Mouse (Mus musculus): Measurements from ENCODE around the gene Eif3a. TPM values are rescaled to one million over a fixed set of nuclear protein-coding genes. Genes with fewer than 3 reads are reported as not detected.

Gene Eif3a
- 100 to 1,000 TPM; 142 to 157 TPM for total RNA-seq (2021)

- intact Hi-C loops (cut with DNase I), result no loop called here
- DNase-seq, result peak; percentile 97
These were observed at the start of gene Eif3a for GRCm38 (mm10) chr19:60790551-60791161. Gene Eif3a (minus strand): TSS chr19:60790658.

- intact Hi-C loops (cut with DNase I), result no loop called here
- DNase-seq, result peak; percentile 71
These were observed 47.3 kb upstream of the Eif3a start for GRCm38 (mm10) chr19:60837747-60838146.

- intact Hi-C loops (cut with DNase I), result loop anchor here (5.0 kb wide), 1 partner anchor 46 kb away; no protein-coding TSS in a partner anchor
- DNase-seq, result no peak
These were observed 28.2 kb upstream of the Eif3a start for GRCm38 (mm10) chr19:60818677-60819076.

- no peak for DNase-seq
- intact Hi-C loops (cut with DNase I), result no loop called here
These were observed 22.7 kb upstream of the Eif3a start for GRCm38 (mm10) chr19:60813133-60813532.

GRCm38 (mm10) chr19:60812036-60812389, 21.6 kb upstream of the Eif3a start:
- DNase-seq, result no peak
- intact Hi-C loops (cut with DNase I), result no loop called here

GRCm38 (mm10) chr19:60811098-60812035, 20.9 kb upstream of the Eif3a start, which contains the start of gene Fam45a:
Gene Fam45a (plus strand): TSS chr19:60811585.
- intact Hi-C loops (cut with DNase I), result no loop called here
- peak; percentile 91 for DNase-seq

- no peak for DNase-seq
- intact Hi-C loops (cut with DNase I), result no loop called here
These were observed 19.5 kb upstream of the Eif3a start for GRCm38 (mm10) chr19:60809927-60810326.

- intact Hi-C loops (cut with DNase I), result no loop called here
- no peak for DNase-seq
These were observed 14.4 kb upstream of the Eif3a start for GRCm38 (mm10) chr19:60804903-60805302.

GRCm38 (mm10) chr19:60799867-60800569, 9.6 kb upstream of the Eif3a start:
- intact Hi-C loops (cut with DNase I), result no loop called here
- no peak for DNase-seq

- DNase-seq, result no peak
- intact Hi-C loops (cut with DNase I), result no loop called here
These were observed 7.0 kb upstream of the Eif3a start for GRCm38 (mm10) chr19:60797415-60797814.

GRCm38 (mm10) chr19:60795244-60795643, 4.8 kb upstream of the Eif3a start:
- no peak for DNase-seq
- intact Hi-C loops (cut with DNase I), result no loop called here

- intact Hi-C loops (cut with DNase I), result no loop called here
- no peak for DNase-seq
These were observed 2.8 kb upstream of the Eif3a start for GRCm38 (mm10) chr19:60793170-60793707.

- intact Hi-C loops (cut with DNase I), result no loop called here
These were observed 706 bp upstream of the Eif3a start for GRCm38 (mm10) chr19:60791164-60791563.

GRCm38 (mm10) chr19:60789919-60790506, 445 bp downstream of the Eif3a start:
- intact Hi-C loops (cut with DNase I), result no loop called here
- DNase-seq, result peak; percentile 64

More at GRCm38 (mm10) chr19:60791164-60791563, 706 bp upstream of the Eif3a start:
- DNase-seq, result no peak

GRCm38 (mm10) chr19:60789452-60789851, 1.0 kb downstream of the Eif3a start:
- DNase-seq, result no peak
- intact Hi-C loops (cut with DNase I), result no loop called here

- no peak for DNase-seq
- intact Hi-C loops (cut with DNase I), result no loop called here
These were observed 2.1 kb downstream of the Eif3a start for GRCm38 (mm10) chr19:60788214-60788960.

- DNase-seq, result no peak
- intact Hi-C loops (cut with DNase I), result no loop called here
These were observed 2.9 kb downstream of the Eif3a start for GRCm38 (mm10) chr19:60787465-60788150.

- intact Hi-C loops (cut with DNase I), result no loop called here
- no peak for DNase-seq
These were observed 5.7 kb downstream of the Eif3a start for GRCm38 (mm10) chr19:60784712-60785111.

GRCm38 (mm10) chr19:60782034-60782433, 8.4 kb downstream of the Eif3a start:
- no peak for DNase-seq
- intact Hi-C loops (cut with DNase I), result no loop called here

Data from left cerebral cortex, postnatal 4 days (tissue).